Mouse (Mus musculus): ENCODE data around the gene Frmd7.

Frmd7 gene

GRCm38 (mm10) chrX:50942610-50943009 lies at the start of gene Frmd7:
Gene Frmd7 (minus strand): TSS chrX:50942710.
- no peak for DNase-seq (ENCODE audit: low read depth, low spot score)

- DNase-seq (ENCODE audit: low read depth, low spot score): no peak
These were observed 48.8 kb upstream of the Frmd7 start for GRCm38 (mm10) chrX:50991324-50991723.

- DNase-seq (ENCODE audit: low read depth, low spot score): no peak
These were observed 47.4 kb upstream of the Frmd7 start for GRCm38 (mm10) chrX:50989940-50990339.

- no peak for DNase-seq (ENCODE audit: low read depth, low spot score)
These were observed 46.1 kb upstream of the Frmd7 start for GRCm38 (mm10) chrX:50988581-50988980.

GRCm38 (mm10) chrX:50978428-50978827 lies 35.9 kb upstream of the Frmd7 start:
- DNase-seq (ENCODE audit: low read depth, low spot score): no peak

GRCm38 (mm10) chrX:50972145-50972544 lies 29.6 kb upstream of the Frmd7 start:
- no peak for DNase-seq (ENCODE audit: low read depth, low spot score)

- no peak for DNase-seq (ENCODE audit: low read depth, low spot score)
These were observed 27.4 kb upstream of the Frmd7 start for GRCm38 (mm10) chrX:50969907-50970306.

- DNase-seq (ENCODE audit: low read depth, low spot score): no peak
These were observed 25.8 kb upstream of the Frmd7 start for GRCm38 (mm10) chrX:50968157-50968932.

- DNase-seq (ENCODE audit: low read depth, low spot score): no peak
These were observed 22.6 kb upstream of the Frmd7 start for GRCm38 (mm10) chrX:50965157-50965556.

- no peak for DNase-seq (ENCODE audit: low read depth, low spot score)
These were observed 20.4 kb upstream of the Frmd7 start for GRCm38 (mm10) chrX:50962955-50963354.

- DNase-seq (ENCODE audit: low read depth, low spot score): no peak
These were observed 6.1 kb upstream of the Frmd7 start for GRCm38 (mm10) chrX:50948633-50949032.

GRCm38 (mm10) chrX:50948116-50948515 lies 5.6 kb upstream of the Frmd7 start:
- no peak for DNase-seq (ENCODE audit: low read depth, low spot score)

- DNase-seq (ENCODE audit: low read depth, low spot score): no peak
These were observed 5.4 kb downstream of the Frmd7 start for GRCm38 (mm10) chrX:50937117-50937516.

GRCm38 (mm10) chrX:50930309-50930708 lies 12.2 kb downstream of the Frmd7 start:
- no peak for DNase-seq (ENCODE audit: low read depth, low spot score)

- no peak for DNase-seq (ENCODE audit: low read depth, low spot score)
These were observed 15.5 kb downstream of the Frmd7 start for GRCm38 (mm10) chrX:50926893-50927545.

- DNase-seq (ENCODE audit: low read depth, low spot score): no peak
These were observed 17.7 kb downstream of the Frmd7 start for GRCm38 (mm10) chrX:50924629-50925364.

- no peak for DNase-seq (ENCODE audit: low read depth, low spot score)
These were observed 23.8 kb downstream of the Frmd7 start for GRCm38 (mm10) chrX:50918754-50919153.

- DNase-seq (ENCODE audit: low read depth, low spot score): no peak
These were observed 25.1 kb downstream of the Frmd7 start for GRCm38 (mm10) chrX:50917389-50917788.

GRCm38 (mm10) chrX:50909915-50910314 lies 32.6 kb downstream of the Frmd7 start:
- no peak for DNase-seq (ENCODE audit: low read depth, low spot score)

- DNase-seq (ENCODE audit: low read depth, low spot score): no peak
These were observed 39.0 kb downstream of the Frmd7 start for GRCm38 (mm10) chrX:50903497-50903896.

GRCm38 (mm10) chrX:50887999-50888398 lies 54.5 kb downstream of the Frmd7 start:
- no peak for DNase-seq (ENCODE audit: low read depth, low spot score)

GRCm38 (mm10) chrX:50874246-50875002 lies 68.1 kb downstream of the Frmd7 start:
- DNase-seq (ENCODE audit: low read depth, low spot score): no peak
